Mouse (Mus musculus): ENCODE data around the gene Phactr3.

Gene Phactr3

GRCm38 (mm10) chr2:178264389-178264788 lies 145.6 kb downstream of the Phactr3 start:
- peak; percentile 84 for DNase-seq

- no peak for DNase-seq
Observed at GRCm38 (mm10) chr2:178265454-178265853, 146.7 kb downstream of the Phactr3 start.

GRCm38 (mm10) chr2:178270794-178271193 lies 152.0 kb downstream of the Phactr3 start:
- no peak for DNase-seq

- DNase-seq = no peak
Observed at GRCm38 (mm10) chr2:178272350-178272749, 153.6 kb downstream of the Phactr3 start.

- no peak for DNase-seq
Observed at GRCm38 (mm10) chr2:178274126-178274525, 155.4 kb downstream of the Phactr3 start.

GRCm38 (mm10) chr2:178277206-178277605 lies 158.4 kb downstream of the Phactr3 start:
- no peak for DNase-seq

GRCm38 (mm10) chr2:178281183-178281582 lies 162.4 kb downstream of the Phactr3 start:
- DNase-seq = no peak

- no peak for DNase-seq
Observed at GRCm38 (mm10) chr2:178287285-178287684, 168.5 kb downstream of the Phactr3 start.

GRCm38 (mm10) chr2:178288666-178289065 lies 169.9 kb downstream of the Phactr3 start:
- DNase-seq = no peak

- peak; percentile 52 for DNase-seq
Observed at GRCm38 (mm10) chr2:178303453-178304187, 184.8 kb downstream of the Phactr3 start.

GRCm38 (mm10) chr2:178304188-178304529 lies 185.4 kb downstream of the Phactr3 start:
- no peak for DNase-seq

- no peak for DNase-seq
Observed at GRCm38 (mm10) chr2:178304669-178305068, 185.9 kb downstream of the Phactr3 start.

- no peak for DNase-seq
Observed at GRCm38 (mm10) chr2:178313539-178313938, 194.8 kb downstream of the Phactr3 start.

GRCm38 (mm10) chr2:178316281-178316680 lies 197.5 kb downstream of the Phactr3 start:
- no peak for DNase-seq

- DNase-seq = no peak
Observed at GRCm38 (mm10) chr2:178319766-178320165, 201.0 kb downstream of the Phactr3 start.

- DNase-seq = no peak
Observed at GRCm38 (mm10) chr2:178321271-178321670, 202.5 kb downstream of the Phactr3 start.

GRCm38 (mm10) chr2:178324410-178324809 lies 205.6 kb downstream of the Phactr3 start:
- DNase-seq = no peak

- no peak for DNase-seq
Observed at GRCm38 (mm10) chr2:178324818-178325217, 206.0 kb downstream of the Phactr3 start.

- no peak for DNase-seq
Observed at GRCm38 (mm10) chr2:178326067-178326466, 207.3 kb downstream of the Phactr3 start.

- no peak for DNase-seq
Observed at GRCm38 (mm10) chr2:178326750-178327465, 208.1 kb downstream of the Phactr3 start.

- DNase-seq = peak; percentile 88
Observed at GRCm38 (mm10) chr2:178327466-178328040, 208.8 kb downstream of the Phactr3 start.

GRCm38 (mm10) chr2:178329551-178329950 lies 210.8 kb downstream of the Phactr3 start:
- DNase-seq = peak; percentile 35

GRCm38 (mm10) chr2:178329986-178330385 lies 211.2 kb downstream of the Phactr3 start:
- no peak for DNase-seq

GRCm38 (mm10) chr2:178337878-178338277 lies 219.1 kb downstream of the Phactr3 start:
- DNase-seq = no peak
